Mouse (Mus musculus) lung, postnatal 4 days (tissue): ENCODE data around the gene Crtap.
"Not testable (repeated sequence)": the region's sequence is repeated elsewhere in the genome, so short reads cannot be mapped to it uniquely, and the experiment has no call there.

ENCODE experiments used
- DNase-seq, 2 experiments: peaks; one replicate each; pipeline ENCODE4 v3.0.0; 2021

Crtap gene

DNA sequence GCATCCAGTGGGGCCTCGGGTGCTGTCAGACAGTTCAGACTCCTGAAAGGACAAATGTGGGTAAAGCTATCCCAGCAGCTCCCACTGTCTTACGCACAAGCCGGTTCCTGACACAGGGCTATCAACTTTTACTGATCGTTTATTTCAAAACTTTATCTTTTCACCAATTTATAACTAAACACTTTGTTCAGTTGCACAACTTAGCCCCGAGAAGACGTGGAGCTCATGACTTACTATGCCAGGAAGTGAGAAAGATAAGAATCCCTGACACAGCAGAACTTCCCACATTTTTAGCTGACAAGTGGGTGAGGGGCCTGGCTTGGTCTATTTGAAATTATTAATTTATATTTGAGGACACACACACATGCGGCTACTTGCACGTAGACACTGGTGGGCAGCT lies 4.2 kb upstream of the Crtap start:
- DNase-seq: no peak

DNA sequence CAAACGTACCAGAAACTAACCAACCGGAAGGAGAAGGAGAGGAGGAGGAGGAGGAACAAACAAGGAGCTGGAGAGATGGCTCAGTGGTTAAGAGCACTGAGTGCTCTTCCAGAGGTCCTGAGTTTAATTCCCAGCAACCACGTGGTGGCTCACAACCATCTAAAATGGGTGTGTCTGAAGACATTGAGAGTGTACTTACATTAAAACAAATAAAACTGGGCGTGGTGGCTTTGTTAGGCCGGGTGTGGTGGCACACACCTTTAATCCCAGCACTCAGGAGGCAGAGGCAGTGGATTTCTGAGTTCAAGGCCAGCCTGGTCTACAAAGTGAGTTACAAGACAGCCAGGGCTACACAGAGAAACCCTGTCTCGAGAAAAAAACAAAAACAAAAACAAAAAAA lies 3.7 kb upstream of the Crtap start:
- not testable (repeated sequence) for DNase-seq

DNA sequence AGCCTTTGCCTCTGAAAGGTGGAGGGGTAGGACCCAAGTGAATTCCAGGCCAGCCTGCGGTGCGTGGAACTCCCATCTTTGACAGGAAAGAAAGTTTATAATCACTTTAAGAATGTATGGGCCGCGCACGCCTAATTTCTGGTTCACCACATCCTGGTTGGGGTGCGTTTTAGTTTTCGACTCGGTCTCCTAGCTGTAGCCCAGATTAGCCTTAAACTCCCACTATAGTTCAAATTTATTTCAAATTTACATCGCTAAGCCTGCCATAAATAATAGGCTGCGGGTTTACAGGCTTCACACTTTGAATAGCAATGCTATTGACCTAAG lies 237 bp upstream of the Crtap start:
- DNase-seq: no peak

DNA sequence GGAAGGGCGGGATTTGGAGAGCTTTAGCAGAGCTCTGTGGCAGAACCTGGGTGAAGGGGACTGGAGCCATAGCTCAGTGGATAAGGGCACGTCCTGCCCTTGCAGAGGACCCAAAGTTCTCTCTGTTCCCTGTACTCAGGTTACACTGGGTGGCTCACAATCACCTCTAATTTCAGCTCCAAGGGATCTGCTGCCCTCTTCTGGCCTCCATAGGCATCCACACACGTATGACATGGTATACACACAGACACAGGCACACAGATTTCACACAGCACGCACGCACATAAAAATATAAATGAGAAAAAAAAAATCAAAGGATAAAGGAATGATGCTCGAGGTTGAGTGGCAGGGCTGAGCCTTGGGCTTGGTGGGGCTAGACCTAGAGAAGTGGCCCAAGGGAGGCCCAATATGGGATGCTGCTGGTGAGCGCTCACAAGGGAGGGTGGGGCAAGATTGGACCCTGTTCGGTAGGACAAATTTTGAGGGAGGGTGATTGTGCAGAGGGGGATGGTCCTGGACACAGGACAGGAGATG lies 1.0 kb downstream of the Crtap start:
- peak in 1 of 2 experiments; percentile 16 for DNase-seq

DNA sequence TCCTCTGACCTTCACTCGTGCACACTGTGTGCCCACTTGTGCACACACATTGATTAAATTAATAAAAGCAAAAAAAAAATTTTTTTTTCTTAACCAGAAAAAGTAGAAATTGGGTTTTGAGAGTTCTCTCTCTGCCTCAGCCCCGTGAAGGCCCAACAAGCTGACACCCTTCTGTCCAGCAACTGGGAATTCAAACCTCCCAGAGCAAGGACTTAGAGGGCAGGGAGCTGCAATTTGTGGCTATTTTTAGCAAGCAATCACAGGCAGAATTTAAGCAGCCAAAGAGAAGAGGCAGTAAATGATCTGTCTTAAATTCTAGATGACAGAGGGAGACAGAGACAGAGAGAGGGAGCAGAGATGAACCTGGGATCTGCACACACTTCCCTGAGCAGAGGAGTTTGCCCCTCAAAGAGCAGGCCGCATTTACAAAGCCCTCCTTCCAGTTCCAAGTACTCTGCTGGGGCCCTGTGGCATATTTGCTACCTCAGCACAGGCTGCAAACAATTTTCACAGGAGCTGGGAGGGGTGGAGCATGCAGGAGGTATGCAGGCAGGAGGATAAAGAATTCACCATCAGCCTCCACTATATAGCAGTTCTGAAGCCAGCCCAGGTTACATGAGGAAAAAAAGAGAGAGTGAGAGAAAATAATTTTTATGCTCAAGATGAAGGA lies 1.6 kb downstream of the Crtap start:
- DNase-seq: no peak

DNA sequence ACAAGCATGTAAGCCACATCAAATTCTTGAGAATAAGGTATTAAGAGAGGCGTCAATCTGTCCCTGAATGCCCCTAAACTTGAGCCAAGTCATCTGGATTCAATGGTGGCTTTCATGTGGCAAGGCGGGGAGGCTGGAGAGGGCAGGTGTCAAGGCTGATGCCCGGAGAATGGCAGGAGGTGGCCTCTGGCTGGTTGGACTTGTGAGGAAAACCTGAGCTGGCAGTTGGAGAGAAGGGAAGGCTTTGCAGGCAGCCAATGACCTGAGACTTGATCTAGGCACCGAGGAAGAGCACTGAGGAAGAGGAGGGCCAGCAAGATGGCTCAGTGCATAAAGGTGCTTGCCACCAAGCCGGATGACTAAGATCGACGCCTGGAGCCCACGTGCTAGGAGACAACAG lies 2.2 kb downstream of the Crtap start:
- DNase-seq: no peak

DNA sequence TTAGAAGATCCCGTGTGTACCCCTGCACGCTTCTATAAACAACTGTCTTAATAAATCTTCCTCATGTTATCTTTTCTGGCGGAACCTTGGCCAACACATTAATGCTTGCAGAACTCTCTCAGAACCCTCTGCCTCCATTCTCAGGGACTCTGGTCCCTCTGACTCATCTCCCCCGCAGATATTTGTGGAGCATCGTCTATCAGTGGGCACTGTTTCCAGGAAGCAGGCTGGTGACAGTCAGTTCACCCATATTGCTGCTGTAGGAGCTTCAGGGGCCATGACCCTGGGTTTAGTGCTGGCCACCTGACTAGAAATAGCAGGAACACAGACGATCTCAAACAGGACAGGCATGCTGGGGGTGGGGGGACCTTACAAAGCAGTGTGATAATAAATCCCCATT lies 3.4 kb downstream of the Crtap start:
- no peak for DNase-seq

DNA sequence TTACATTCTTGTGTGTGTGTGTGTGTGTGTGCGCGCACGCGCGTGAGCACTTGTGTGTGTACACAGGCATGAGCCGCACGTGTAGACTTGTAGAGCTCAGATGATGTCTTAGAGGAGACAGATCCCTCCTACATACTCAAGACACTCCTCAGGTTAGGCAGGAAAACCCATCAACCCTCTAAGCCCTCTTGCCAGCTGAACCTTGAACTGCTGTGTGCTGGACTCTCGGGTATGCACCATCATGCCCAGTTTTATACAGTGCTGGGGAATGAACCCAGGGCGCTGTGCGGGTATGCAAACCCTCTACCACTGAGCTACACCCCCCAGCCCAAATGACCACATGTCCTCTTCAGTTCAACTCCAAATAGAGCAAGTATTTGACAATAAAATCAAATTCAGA lies 5.3 kb downstream of the Crtap start:
- no peak for DNase-seq

DNA sequence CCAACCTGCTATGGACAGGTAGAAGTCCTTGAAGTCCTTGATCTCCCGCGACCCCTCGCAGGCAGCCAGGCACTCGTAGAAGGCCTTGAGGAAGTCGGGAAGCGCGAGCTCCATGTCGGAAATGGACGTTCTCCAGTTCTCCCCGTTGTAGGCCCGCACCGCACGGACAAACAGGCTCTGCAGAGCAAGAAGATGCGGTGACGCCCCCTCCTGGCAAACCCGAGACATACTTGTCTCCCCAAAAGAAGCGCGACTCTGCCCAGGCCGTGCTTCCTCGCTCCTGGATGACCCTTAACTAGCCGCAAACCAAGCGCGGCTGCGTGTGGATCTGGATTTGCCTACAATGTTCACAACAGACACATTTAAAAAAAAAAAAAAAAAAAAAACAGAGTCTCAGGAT lies 5.8 kb downstream of the Crtap start:
- no peak for DNase-seq

DNA sequence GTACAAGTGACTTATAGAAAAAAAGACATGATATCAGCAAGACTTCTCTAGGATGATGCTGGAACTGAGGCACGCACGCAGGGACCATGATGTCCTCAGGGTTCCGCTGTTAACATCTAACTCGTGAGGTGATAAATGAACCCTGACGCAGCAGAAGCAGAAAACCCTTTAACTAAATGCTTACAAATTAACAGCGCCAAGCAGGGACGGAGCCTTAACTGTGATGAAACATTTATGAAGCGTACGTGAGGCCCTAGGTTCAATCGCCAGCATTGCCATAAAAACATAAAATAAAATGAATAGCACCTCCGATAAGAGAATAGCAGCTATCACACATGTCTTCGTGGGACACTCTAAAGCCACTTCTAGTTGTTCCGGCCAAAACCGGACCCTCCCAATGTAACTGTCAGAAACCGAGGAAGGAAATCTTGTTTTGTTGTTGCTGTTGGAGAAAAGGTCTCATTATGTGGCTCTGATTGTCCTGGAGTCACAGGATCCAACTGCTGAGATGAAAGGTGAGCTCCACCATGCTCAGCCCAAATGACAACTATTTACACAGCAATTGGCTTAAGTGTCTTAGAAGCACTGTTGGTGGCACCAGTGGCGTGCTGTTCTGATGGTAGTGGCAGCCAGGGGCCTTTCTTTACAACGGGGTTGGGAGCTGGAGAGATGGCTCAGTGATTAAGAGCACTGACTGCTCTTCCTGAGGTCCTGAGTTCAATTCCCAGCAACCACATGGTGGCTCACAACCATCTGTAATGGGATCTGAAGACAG lies 7.4 kb downstream of the Crtap start:
- DNase-seq: no peak

DNA sequence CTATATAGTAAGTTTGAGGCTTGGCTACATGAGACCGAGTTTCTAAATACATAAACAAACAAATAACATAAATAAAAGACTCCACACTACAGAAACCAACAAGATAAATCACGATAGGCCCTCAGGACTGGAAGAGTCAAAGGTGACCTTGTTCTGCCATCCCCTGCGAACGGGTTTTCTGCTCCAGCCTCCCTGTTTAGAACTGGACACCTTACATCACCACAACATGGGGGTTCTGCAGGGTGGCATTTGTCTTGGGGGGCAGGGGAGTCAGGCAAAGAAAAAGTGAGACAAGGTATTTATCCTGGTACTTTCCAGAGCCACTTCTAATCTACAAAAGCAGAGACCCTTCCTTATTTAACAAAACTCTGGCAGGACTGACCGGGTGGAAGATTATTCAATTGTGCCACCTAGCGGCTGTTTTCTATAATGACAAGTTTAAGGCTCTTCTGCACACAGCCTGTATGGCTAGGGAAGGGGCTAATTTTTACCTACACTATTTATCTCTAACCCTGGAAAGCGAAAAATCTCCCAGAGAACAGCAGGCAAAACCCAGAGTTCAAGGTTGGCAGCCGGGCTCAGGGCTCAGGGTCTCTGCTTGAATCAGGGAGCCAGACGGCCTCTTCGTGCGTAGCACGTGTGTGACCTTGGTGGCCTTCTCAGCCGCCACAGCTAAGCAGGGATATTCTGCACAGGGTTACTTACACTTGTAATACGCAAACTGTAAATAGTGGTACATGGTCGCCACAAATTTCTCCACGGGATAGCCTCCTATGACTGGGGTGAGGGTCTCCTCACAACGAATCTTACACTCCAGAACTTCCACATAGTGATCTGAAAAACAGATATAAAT lies 9.4 kb downstream of the Crtap start:
- peak in 1 of 2 experiments; percentile 53 for DNase-seq

DNA sequence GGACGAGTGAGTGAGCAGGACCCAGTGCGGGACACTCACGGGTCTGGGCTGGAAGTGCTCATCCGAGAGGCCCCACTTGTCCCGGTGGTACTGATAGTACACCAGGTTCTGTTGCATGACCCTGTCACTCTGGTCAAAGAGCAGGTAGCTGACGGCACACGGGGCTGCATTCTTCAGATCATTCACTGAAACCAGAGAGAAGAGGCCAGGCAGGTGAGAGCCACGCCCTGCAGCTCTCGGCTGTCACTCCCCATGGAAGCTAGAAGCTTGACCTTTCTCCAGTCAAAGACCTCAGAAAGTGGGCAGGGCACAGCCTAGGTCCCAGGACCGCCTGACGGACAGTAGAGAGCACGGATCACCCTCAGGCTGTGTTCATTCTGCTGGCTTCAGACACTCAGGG lies 10.6 kb downstream of the Crtap start:
- no peak for DNase-seq

DNA sequence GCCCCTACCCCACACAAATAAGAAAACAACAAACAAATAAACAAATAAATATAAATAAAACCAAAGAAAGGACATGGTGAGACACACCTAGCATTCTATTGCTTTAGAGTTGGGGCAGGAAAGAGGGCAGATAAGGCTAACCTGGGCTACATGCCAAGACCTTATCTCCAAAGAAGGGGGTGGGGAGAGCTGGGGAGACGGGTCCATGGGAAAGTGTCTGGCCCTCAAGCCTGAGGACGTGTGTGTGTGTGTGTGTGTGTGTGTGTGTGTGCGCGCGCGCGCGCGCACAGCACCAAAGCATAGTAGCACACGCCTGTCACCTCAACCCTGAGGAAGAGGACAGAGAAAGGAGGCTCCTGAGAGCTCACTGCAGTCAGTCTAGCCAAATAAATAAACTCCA lies 13.3 kb downstream of the Crtap start:
- DNase-seq: no peak

DNA sequence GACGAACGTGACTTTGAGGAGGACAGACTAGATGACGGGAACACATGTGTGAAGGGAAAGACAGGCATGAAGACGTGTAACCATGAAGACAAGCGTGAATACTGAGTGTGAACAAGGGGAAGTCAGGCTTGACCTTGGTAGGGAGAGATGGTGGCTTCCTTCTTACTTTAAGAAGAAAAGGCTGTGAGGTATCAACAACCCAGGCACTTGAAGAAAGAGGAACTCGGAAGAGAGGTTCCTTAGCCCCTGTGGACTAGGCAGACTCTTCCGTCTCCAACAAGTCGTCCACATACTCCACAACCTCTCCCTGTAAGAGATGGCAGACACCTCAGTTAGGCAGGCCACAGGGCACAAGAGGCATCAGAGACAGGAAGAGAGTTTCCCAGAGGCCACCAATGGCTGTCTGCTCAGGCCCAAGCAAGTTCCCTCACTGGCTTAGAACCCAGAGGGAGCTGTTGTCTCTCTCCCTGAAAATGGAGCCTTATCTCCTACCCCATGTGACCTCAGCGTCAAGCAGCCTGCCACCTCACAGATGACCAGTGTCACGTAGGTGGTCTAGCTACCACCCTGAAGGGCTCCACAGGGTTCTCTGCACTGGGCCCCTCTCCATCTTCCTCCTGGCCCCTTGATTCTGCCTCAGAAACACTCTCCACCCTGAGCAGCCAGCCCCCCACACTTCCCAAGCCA lies 15.1 kb downstream of the Crtap start:
- no peak for DNase-seq

DNA sequence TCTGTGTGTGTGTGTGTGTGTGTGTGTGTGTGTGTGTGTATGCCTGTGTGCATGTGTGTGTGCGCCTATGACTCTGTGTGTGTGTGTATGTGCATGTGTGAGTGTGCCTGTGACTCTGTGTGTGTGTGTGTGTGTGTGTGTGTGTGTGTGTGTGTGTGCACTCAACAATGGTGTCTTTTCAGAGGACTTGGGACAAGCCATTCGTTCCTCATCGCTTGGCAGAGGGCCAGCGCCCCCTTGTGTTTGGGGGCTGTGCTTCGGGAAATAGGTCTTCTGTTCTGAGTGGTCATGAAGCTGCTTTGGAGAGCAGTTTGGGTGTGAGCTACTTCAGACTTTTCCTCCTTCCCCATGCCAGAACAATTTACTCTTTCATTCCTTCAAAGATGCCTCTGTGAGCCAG lies 18.8 kb downstream of the Crtap start:
- DNase-seq: peak; percentile 39 to 49

DNA sequence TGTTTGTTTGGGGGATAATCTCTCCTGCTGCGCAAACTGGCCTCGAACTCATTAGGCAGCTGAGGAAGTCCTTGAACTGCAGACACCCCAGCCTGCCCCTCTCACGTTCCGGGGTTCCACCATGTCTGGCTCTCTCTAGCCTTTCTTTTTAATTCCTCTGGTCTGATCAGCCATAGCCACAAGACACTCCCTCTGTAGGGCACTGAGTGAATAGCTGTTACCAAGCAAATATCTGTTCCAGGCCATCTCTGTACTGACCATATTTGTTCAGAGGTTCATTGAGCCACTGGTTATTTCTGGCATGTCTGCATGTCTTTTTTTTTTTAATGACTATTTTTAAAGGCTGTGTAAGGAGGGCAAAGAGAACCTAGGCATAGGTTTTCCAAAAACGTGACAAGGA lies 21.1 kb downstream of the Crtap start:
- DNase-seq: not testable (repeated sequence)

DNA sequence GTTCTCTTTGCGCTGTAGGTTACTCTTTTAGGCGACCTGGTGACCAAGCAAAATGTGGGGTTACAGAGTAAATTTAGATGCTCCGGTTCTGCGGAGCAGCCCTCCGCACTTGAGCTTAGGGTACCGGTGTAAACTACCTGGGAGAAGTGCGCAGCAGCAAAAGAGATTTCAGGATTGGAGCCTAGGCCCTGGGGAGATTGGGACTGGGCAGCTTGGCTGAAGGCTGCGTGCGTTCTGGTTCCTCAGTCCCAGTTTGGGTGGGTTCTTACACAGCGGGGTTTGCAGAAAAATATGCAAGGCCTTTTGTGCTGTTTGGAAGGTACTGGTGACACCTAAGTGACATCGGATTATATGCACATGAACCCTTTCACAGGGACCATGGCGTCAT lies 22.0 kb downstream of the Crtap start:
- DNase-seq: no peak

DNA sequence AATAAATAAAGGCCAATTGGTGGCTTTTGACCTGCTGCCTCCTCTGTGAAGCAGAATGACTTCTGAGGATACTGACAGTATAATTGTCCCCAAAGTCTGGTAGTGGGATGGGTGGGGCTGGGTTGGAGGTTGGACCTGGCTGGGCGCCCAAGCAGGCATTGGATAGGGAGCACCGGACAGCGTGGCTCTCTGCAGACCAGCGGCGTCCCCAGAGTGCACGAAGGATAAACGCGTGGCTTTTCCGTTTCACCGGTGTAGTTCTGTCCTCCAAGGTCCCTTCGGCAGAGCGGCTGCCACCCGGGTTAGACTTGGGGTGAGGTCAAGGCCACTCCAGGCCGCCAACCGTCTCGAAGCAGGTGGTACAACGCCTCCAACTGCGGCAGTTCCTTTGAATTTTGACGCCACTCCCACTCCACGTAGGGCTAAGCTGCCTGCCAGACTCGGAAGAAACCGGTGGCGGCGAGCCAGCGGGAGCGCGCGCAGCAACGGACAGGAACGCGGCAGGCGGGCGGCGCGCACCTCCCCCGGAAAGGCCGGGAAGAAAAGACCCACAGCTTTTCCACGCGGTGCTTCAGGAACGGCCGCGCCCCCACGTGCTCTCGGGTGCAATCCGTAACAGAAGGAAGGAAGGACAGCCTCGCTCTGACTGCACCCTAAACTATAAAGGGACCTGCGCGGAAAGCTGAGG lies 22.5 kb downstream of the Crtap start:
- DNase-seq: peak; percentile 86 to 91

DNA sequence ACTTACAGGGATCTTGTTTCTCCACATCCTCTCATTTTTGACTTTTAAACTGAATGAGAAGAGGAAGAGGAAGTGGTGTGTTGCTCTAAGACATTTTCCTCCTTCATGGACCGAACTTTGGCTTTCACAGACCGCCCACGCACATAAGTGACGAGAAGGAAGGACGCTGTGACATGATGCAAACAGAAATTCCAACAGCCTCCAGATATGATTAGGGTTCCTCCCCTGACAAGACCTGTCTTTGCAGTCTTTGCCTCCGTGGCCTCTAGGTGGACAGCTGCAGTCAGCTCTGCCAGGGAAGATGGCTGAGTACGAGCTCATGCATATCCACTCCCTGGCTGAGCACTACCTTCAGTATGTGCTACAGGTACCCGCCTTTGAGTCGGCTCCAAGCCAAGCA lies 60.6 kb downstream of the Crtap start, which contains the start of gene Bcl2a1c:
TSS of gene Bcl2a1c (plus strand) at position 281 of the 400 bp plus-strand sequence.
- peak in 1 of 2 experiments; percentile 8 for DNase-seq

DNA sequence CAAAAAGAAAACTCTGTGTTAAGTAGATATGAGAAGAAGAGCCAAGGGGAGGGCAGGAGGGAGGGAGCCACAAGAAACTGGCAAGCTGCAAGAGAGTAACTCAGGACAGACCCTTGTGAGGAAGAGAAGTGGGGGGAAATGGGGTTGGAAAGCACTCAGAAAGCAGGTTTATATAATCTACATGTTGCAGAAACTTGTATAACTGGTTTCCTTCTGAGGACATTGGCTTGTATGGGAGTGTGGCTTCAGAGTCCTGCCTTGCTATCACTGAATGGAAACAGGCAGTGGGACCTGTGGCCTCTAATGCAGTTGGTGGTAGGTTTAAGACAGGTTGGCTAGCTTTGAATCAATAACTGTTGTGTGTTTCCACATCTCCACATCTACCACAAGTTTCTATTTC lies 62.1 kb downstream of the Crtap start:
- peak in 1 of 2 experiments; percentile 30 for DNase-seq

DNA sequence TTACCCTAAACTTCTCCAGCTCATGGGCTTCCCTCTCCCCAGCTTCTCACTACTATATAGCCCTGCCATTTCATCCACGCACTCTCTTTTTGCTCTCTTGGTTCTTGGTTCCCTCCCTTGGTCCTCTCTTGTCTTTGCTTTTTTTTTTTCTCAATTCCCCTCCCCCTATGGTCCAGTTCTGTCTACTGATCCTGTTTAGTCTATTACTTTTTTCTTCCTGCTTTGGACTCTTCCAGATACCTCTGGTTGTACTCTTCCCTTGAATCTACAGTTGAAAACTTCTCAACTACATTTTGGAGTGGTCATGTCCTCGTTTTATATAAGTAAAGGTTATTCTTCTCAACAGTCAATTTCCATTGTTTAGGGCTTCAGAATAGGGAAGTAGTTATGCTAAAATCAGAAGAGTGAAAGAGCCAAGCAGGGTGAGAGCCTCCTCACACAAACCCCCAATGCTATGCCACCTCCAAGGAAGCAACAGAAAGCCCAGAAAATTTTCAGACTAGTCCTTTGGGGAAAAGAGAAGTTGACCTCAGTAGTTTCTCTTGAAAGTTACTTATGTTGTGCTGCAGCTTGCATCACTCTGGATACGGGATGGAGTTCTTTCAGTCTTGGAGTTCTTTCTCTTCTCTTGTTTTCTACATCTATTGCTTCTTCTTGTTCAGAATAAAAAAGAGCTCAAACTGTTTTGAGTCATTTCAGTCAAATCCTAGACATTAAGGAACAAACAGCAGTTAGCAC lies 64.3 kb downstream of the Crtap start:
- DNase-seq: no peak
